Mouse (Mus musculus) lung, adult 2 months (tissue): ENCODE data around the gene Dnah9.

ENCODE experiments used
- CTCF ChIP-seq: fragments of 200-500 bp; IDR thresholded peaks from 2 replicates; pipeline ENCODE4 v1.5.1; 2011; ENCODE audit warnings: mild to moderate bottlenecking, low read length, control low read depth; ENCODE audit not compliant: insufficient read depth
- POLR2A ChIP-seq: fragments of 200-500 bp; IDR thresholded peaks from 2 replicates; pipeline ENCODE4 v1.6.1; 2011; ENCODE audit warnings: low read depth, mild to moderate bottlenecking, control low read depth, low read length, borderline replicate concordance; ENCODE audit errors: extremely low read depth

DNA sequence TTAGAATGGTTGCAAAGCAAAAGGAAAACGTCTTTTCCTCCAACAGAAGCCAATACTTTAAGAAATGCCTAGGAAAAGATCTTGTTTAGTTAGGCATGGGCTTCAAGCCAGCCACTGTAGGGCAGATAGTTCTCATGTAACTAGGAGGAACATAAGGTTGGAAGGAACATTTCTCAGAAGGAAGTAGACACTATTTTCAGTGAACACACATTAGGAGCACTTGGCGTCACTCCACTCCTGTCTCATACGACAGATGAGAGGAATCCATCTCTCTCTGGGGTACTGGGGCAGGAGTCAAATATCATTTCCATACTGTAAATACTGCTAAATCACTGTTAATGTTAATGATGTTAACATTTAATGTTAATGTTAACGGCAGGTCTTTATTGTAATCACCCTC lies 238.0 kb downstream of the Dnah9 start:
- no peak for TF ChIP-seq CTCF
- TF ChIP-seq POLR2A = no peak
